Mouse (Mus musculus) limb, embryonic 10.5 days (tissue): ENCODE results near the gene Gm45711. TPM values are rescaled to one million over a fixed set of nuclear protein-coding genes. Genes with fewer than 3 reads are reported as not detected.
"Not testable (repeated sequence)": the region's sequence is repeated elsewhere in the genome, so short reads cannot be mapped to it uniquely, and the experiment has no call there.

ENCODE experiments used
- DNase-seq: peaks from one replicate; pipeline ENCODE4 v3.0.0-alpha.2; 2017; ENCODE audit warnings: low spot score
- H3K27ac ChIP-seq: fragments of 300-500 bp; sonication (generic); 2 replicates; pipeline ENCODE4 v1.5.1; 2016; ENCODE audit warnings: mild to moderate bottlenecking
- H3K27me3 ChIP-seq: fragments of 300-500 bp; sonication (generic); 2 replicates; pipeline ENCODE4 v1.6.1; 2016; ENCODE audit warnings: low read depth, mild to moderate bottlenecking; ENCODE audit not compliant: poor library complexity, severe bottlenecking
- H3K36me3 ChIP-seq: fragments of 300-500 bp; sonication (generic); 2 replicates; pipeline ENCODE4 v1.6.1; 2016; ENCODE audit warnings: mild to moderate bottlenecking, moderate library complexity
- H3K4me1 ChIP-seq: fragments of 300-500 bp; sonication (generic); 2 replicates; pipeline ENCODE4 v1.6.1; 2016
- H3K4me3 ChIP-seq: fragments of 300-500 bp; sonication (generic); 2 replicates; pipeline ENCODE4 v1.5.1; 2016; ENCODE audit warnings: mild to moderate bottlenecking, moderate library complexity
- H3K9me3 ChIP-seq: fragments of 300-500 bp; sonication (generic); replicated peaks from 2 replicates; pipeline ENCODE4 v1.6.1; 2016; ENCODE audit warnings: mild to moderate bottlenecking
- WGBS: fragments of 180-500 bp; shearing (Covaris S2); methylation state at CpG from one replicate; pipeline ENCODE4 v1.1.7; 2016; 5-methylcytosine and 5-hydroxymethylcytosine counted together
- polyA plus RNA-seq: library from polyadenylated mRNA; unstranded; fragments of >200 nt; fragmentation: Nextera tagmentation; extraction: Ambion mirVana; gene quantifications from 2 replicates; pipeline ENCODE4 v1.2.1, GENCODE M21; 2016

Gm45711 gene
- polyA plus RNA-seq, result not detected in 2 replicates

DNA sequence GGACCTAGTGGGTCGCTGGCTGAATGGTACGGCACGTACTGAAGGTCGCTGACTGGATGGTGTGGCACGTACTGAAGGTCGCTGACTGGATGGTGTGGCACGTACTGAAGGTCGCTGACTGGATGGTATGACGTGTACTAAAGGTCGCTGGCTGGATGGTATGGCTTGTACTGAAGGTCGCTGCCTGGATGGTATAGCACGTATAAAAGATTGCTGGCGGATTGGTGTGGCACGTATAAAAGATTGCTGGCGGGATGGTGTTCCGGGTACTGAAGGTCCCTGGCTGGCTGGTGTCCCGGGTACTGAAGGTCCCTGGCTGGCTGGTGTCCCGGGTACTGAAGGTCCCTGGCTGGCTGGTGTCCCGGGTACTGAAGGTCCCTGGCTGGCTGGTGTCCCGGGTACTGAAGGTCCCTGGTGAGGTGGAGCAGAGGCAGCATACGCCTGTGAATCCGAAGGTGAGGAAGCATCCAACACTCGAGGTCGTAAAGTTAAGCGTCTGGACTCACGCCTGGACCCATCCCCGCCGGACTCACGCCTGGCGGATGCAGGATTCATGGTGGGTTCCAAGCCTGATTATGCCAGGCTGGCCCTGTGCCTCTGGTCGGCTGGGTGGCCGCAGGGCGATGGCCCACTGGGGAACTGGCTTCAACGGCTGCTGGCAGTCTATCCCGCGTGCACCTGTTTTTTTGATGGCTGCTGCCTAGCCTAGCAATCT lies at the start of gene Gm45711, which contains the start of gene Cmtm1:
Gene Gm45711, minus strand, starts transcription at position 641 of the 715 bp plus-strand sequence.
Gene Cmtm1, minus strand, starts transcription at position 705 of the 715 bp plus-strand sequence.
- H3K4me1 ChIP-seq, H3K27me3 ChIP-seq, DNase-seq, H3K9me3 ChIP-seq, H3K4me3 ChIP-seq, H3K36me3 ChIP-seq, H3K27ac ChIP-seq: not testable (repeated sequence)
- 89% methylated on average over 36 of the region's 36 CpGs for WGBS

DNA sequence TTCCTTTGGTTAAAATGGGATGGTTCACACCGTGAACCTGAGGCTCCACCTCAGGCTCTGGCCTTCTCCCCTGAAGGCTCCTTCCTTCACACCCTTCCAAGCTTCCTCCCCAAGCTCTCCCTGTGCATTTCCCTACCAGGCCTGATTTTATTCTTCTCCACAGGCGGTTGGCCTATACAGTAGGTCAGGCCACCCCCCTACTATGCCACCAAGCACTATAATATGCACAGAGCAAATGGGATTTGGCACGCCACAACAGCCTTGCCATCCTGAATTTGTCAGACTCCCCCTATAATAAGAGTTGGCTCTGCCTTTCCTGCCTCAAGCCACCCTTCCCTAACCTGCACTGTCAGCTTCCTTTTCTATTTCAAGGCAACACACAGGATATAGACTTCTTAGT lies 48.8 kb upstream of the Gm45711 start:
- Histone ChIP-seq H3K9me3 (no peaks in the 10 kb centered on the region), H3K4me1 (0 out of 2 replicates have a peak, but pooled peaks cover 7% of the 10 kb centered on the region), H3K4me3 (no peak overlapping the region), H3K36me3 (peaks cover 33% of the 10 kb centered on the region), H3K27ac (no peak overlapping the region), H3K27me3 (no peaks in the 10 kb centered on the region)
- DNase-seq, result no peak
- WGBS, result 89% methylated on average over 3 of the region's 3 CpGs

DNA sequence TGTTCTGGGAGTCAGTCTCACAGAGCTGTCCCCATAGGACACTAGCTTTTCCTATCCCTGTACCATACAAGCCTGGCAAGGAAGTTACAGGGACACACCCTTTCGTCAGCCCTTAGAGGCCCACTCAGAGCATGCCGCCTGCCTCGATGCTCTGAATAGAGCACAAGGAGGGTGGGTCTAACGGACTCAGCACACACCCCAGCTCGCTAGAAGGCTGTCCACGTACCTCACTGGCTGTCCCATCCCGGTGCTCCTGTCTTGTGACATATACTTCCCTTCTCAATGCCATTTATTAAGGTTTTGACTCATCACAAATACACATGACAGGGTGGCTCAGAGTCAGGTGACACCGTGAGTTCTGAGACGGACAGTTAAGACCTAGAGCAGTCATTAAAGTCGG lies 44.6 kb upstream of the Gm45711 start:
- peaks cover 55% of the 10 kb centered on the region for H3K36me3 ChIP-seq
- no peaks in the 10 kb centered on the region for H3K9me3 ChIP-seq
- DNase-seq, result no peak
- 91% methylated on average over 10 of the region's 10 CpGs for whole genome bisulfite sequencing
- no peaks in the 10 kb centered on the region for H3K27me3 ChIP-seq
- H3K27ac ChIP-seq, result no peak overlapping the region
- H3K4me1 ChIP-seq, result 0 out of 2 replicates have a peak, but pooled peaks cover 1% of the 10 kb centered on the region
- no peak overlapping the region for H3K4me3 ChIP-seq

DNA sequence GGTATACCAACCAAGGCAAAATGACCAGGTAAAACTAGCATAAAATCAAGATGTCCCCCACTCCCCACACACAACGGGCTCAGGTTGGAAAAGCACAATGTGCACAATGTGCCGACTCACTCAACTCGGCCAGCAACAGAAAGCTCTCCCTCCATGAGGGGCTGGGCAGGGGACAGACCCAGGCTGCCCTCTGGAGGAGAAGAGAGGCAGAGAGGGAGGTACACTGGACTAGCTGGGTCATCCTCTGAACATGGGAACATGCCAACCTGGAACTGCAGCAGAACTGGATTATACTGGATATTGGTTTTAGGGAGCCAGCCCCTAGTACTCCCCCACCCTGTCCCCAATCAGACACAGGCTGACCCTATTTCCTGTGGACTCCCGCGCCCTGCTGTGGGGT lies 43.3 kb upstream of the Gm45711 start:
- peaks cover 62% of the 10 kb centered on the region for H3K36me3 ChIP-seq

DNA sequence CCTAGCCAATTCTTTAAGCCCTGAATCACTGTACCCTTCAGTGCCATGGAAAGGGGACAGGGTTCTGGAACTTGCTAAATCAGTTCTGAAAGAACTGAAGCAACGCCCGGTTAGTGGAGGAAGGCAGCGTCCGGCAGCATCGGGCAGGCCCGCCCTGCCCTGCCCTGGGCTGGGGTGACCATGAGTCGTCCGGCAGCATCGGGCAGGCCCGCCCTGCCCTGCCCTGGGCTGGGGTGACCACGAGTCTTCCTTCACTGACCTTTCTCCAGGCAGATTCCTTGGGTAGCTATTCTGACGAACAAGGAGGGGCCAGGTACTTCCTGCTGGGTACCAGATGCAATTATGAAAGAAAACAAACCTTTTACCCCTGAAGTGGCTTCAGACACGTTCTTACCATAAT lies 40.2 kb upstream of the Gm45711 start:
- Histone ChIP-seq H3K36me3 (peaks cover 70% of the 10 kb centered on the region), H3K9me3 (no peaks in the 10 kb centered on the region), H3K4me3 (no peak overlapping the region), H3K4me1 (peaks cover 8% of the 10 kb centered on the region; the same call in 1 of the 2 replicates), H3K27ac (no peak overlapping the region), H3K27me3 (no peaks in the 10 kb centered on the region)
- WGBS, result 81% methylated on average over 13 of the region's 13 CpGs
- DNase-seq, result no peak

More for the DNA sequence above, 43.3 kb upstream of the Gm45711 start:
- Histone ChIP-seq H3K9me3 (no peaks in the 10 kb centered on the region), H3K27me3 (no peaks in the 10 kb centered on the region), H3K4me3 (no peak overlapping the region), H3K27ac (no peak overlapping the region), H3K4me1 (no peaks in the 10 kb centered on the region)
- WGBS, result 72% methylated on average over 5 of the region's 5 CpGs
- DNase-seq, result no peak

DNA sequence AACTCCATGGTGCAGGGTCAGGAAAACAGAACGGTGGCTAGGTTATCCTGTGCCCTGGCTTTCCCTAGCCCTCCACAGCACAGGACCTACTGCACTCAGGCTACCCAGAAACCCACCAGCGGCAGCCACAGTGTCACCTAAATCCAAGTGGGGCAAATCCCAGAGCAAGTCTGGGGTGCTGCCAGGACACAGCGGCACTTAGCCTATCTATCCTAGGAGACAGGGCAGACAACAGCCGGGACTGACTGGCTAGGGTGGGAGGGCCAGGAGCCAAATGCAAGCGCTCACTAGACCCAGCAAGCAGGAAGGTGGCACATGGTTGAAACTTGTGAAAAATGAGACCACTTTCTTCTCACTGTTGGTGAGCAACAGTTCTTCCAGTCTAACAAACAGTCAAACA lies 39.1 kb upstream of the Gm45711 start:
- Histone ChIP-seq H3K27me3 (no peaks in the 10 kb centered on the region), H3K4me1 (peaks cover 8% of the 10 kb centered on the region; the same call in 1 of the 2 replicates), H3K36me3 (peaks cover 64% of the 10 kb centered on the region), H3K27ac (no peak overlapping the region), H3K9me3 (no peaks in the 10 kb centered on the region), H3K4me3 (no peak overlapping the region)
- DNase-seq, result no peak
- 86% methylated on average over 5 of the region's 5 CpGs for WGBS

DNA sequence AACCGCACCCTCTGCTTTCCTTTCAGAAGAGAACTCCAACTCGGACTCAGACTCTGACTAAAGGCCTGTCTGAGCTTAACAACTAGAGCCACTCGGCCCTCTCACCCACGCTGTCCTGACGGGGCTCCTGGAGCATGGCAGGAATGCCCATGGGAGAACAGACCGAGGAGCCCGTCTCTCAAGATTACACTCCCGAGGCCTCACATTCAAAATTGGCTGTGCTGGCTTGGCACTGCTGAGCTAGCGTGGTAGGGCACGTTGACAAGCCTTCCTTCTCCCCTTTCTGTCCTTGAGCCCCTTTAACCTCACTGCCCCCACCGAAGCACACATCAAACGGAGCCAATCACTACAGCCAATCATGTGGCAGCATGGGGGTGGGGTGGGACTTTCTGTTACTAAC lies 36.8 kb upstream of the Gm45711 start:
- H3K27ac ChIP-seq, result peak overlapping the region; percentile 30; the same call in 1 of the 2 replicates
- H3K4me1 ChIP-seq, result peaks cover 15% of the 10 kb centered on the region
- peaks cover 46% of the 10 kb centered on the region for H3K36me3 ChIP-seq
- 57% methylated on average over 12 of the region's 12 CpGs for WGBS
- H3K27me3 ChIP-seq, result no peaks in the 10 kb centered on the region
- DNase-seq, result no peak
- H3K4me3 ChIP-seq, result no peak overlapping the region
- no peaks in the 10 kb centered on the region for H3K9me3 ChIP-seq

DNA sequence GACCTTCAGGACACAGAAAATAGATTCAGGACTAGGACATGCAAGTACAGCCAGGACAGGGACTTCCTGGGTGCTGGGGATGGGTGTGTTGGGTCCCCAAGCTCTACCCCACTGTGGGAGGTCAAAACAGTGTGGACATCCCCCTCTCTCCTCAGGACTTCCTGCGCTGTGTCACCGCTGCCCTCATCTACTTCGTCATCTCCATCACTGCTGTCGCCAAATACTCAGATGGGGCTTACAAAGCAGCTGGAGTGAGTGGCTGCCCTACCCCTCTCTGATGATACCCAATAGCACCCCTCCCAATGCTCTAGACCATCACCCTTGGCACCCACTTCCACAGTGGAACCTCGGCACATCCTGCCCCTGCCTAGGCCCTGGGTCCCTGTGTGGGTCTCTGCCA lies 34.7 kb upstream of the Gm45711 start:
- peaks cover 40% of the 10 kb centered on the region for H3K36me3 ChIP-seq
- H3K4me3 ChIP-seq, result no peak overlapping the region
- no peak for DNase-seq
- H3K9me3 ChIP-seq, result no peaks in the 10 kb centered on the region
- no peaks in the 10 kb centered on the region for H3K27me3 ChIP-seq
- no peak overlapping the region for H3K27ac ChIP-seq
- peaks cover 34% of the 10 kb centered on the region for H3K4me1 ChIP-seq
- 89% methylated on average over 5 of the region's 5 CpGs for WGBS

DNA sequence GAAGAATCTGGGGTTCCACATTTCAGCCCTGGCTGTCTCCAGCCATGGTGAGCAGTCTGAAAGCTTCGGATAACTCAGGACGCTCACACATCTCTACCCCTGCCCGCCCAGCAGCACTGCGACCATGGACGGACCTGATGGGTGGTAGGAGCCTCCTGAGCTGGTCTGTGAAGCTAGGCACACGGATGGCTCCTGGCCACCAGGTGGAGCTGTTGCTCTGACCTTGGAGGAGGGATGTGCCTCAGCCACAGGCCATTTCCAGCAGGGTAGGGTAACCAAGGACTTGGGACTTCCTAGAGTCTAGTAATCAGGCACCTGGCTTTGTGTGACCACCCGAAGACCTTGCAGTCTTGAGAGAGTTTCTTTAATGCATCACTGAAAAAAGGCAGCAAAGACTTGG lies 34.1 kb upstream of the Gm45711 start:
- Histone ChIP-seq H3K27me3 (no peaks in the 10 kb centered on the region), H3K36me3 (peaks cover 39% of the 10 kb centered on the region), H3K27ac (no peak overlapping the region), H3K4me1 (peaks cover 39% of the 10 kb centered on the region), H3K9me3 (no peaks in the 10 kb centered on the region), H3K4me3 (no peak overlapping the region)
- peak; percentile 92 for DNase-seq
- WGBS, result 17% methylated on average over 7 of the region's 7 CpGs

DNA sequence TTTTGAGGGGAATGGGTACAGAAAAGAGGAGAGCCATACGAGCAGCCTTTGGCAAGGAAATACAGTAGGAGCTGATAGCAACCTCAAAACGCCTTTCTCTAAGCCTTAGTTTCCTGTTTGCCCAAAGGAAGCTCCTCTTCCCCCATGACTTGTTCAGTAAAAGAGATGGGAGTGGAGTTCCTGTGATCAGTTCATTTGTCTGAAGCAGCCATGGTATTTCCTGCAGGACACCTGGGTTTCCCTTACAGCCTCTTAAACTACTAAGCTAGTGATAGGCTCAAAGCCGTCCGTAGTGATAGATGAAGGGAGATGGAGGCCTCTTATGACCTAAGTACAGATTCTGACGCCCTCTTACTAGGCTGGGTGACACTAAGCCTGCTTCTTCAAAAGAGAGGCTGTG lies 32.5 kb upstream of the Gm45711 start:
- Histone ChIP-seq H3K4me1 (peaks cover 39% of the 10 kb centered on the region), H3K36me3 (peaks cover 26% of the 10 kb centered on the region), H3K27ac (no peak overlapping the region), H3K27me3 (no peaks in the 10 kb centered on the region), H3K4me3 (no peak overlapping the region), H3K9me3 (no peaks in the 10 kb centered on the region)
- DNase-seq, result no peak
- WGBS, result 81% methylated on average over 5 of the region's 5 CpGs

DNA sequence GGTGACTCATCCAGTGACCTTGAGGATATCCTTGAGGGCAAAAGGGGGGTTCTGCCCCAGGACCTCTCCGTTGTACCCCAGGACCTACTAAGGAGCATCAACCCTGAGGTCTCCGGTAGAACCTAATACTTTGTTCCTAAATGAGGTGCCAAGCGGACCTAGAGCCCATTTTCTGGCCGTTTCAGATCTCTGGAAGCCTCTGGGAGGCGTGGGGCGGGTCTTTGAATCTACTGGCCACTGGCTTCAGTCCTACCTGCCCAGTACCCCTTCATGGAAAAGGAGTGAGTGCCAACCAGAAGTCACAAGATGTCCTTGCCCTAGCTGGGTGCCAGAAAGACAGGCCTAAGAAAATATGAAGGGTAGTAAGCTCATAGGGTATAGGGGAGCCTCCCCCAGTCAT lies 31.8 kb upstream of the Gm45711 start:
- Histone ChIP-seq H3K4me1 (peaks cover 34% of the 10 kb centered on the region), H3K9me3 (no peaks in the 10 kb centered on the region), H3K27me3 (no peaks in the 10 kb centered on the region), H3K27ac (peak overlapping the region; percentile 90), H3K4me3 (peak overlapping the region; percentile 68), H3K36me3 (peaks cover 19% of the 10 kb centered on the region)
- DNase-seq, result no peak
- 48% methylated on average over 6 of the region's 6 CpGs for WGBS

DNA sequence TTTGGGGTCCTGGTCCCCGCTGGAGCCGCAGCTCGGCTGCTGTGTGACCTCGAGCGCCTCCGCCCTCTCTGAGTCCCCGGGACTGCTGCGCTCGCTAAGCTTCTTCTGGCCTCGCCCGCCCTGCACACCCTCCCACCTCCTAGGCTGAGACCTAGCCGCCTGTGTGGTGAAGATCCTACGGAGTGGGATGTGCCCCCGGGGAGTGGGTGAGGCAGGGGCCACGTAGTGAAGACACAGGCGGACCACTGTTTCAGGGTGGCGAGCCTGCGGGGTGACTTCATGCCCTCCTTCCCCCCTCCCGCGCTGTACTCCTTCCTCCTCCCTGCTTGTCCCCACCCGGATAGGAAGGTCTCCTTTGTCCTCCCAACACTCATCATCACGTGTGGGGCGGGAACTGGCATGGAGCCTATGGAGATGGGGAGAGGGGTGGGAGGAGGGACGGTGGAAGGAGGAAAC lies 31.3 kb upstream of the Gm45711 start:
- under 1% methylated on average over 24 of the region's 24 CpGs for WGBS
- Histone ChIP-seq H3K36me3 (peaks cover 13% of the 10 kb centered on the region), H3K9me3 (no peaks in the 10 kb centered on the region), H3K27me3 (no peaks in the 10 kb centered on the region), H3K4me1 (peaks cover 32% of the 10 kb centered on the region), H3K4me3 (peak overlapping the region; percentile 68), H3K27ac (peak overlapping the region; percentile 90)
- DNase-seq, result no peak

DNA sequence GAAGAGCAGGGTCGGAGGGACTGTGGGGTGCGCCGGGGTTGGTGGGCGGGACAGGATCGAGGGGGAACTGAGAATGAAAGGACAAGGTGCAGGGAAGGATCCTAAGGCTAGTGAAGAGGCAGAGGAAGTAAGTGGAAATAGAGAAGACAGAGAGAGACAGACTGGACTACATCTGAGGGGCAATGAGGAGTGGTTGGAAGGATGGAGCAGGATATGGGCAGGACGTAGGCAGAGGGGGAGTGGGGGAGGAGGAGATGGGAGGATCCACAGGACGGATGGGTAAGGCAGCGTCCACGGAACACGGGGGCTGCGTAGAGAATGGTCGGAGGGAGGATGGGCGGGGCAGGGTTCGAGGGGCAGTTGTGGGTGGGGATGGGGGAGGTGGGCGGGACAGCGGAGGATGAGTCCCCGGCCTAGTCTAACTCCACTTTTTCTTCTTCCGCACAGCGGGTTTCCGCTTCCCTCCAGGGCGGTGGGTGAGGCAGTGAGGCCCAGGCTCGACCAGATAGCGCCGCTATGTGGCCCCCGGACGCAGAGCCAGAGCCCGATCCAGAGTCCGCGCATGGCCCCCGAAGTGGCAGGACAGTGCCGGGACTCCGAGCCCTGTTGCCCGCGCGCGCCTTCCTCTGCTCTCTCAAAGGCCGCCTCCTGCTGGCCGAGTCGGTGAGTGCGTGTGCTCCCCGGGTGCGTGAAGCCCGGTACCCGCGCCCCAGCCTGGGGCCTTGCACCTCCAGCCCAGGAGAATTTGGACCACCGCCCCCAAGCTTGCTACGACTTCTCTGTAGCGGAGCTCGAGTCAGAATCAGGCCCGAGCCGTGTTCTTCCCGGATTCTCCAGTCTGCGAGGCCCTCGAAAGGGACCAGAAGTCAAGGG lies 30.6 kb upstream of the Gm45711 start:
- Histone ChIP-seq H3K4me3 (peak overlapping the region; percentile 68), H3K27me3 (no peaks in the 10 kb centered on the region), H3K4me1 (peaks cover 32% of the 10 kb centered on the region), H3K36me3 (peaks cover 7% of the 10 kb centered on the region; the same call in 1 of the 2 replicates), H3K9me3 (no peaks in the 10 kb centered on the region), H3K27ac (peak overlapping the region; percentile 90)
- DNase-seq, result peak; percentile 86
- under 1% methylated on average over 51 of the region's 54 CpGs for WGBS
